Mouse (Mus musculus) thymus, postnatal 0 days (tissue): ENCODE measurements around the gene Lyrm9. TPM values are rescaled to one million over a fixed set of nuclear protein-coding genes. Genes with fewer than 3 reads are reported as not detected.

Experiments used
- DNase-seq: peaks from one replicate; pipeline ENCODE4 v3.0.0-alpha.2; 2015; ENCODE audit warnings: low spot score
- polyA plus RNA-seq: library from polyadenylated mRNA; unstranded; fragments of >200 nt; fragmentation: Nextera tagmentation; extraction: Ambion mirVana; gene quantifications from 2 replicates; pipeline ENCODE4 v1.2.1, GENCODE M21; 2015

The Lyrm9 gene
- 28.4 and 31.0 TPM in 2 replicates for polyA plus RNA-seq

DNA sequence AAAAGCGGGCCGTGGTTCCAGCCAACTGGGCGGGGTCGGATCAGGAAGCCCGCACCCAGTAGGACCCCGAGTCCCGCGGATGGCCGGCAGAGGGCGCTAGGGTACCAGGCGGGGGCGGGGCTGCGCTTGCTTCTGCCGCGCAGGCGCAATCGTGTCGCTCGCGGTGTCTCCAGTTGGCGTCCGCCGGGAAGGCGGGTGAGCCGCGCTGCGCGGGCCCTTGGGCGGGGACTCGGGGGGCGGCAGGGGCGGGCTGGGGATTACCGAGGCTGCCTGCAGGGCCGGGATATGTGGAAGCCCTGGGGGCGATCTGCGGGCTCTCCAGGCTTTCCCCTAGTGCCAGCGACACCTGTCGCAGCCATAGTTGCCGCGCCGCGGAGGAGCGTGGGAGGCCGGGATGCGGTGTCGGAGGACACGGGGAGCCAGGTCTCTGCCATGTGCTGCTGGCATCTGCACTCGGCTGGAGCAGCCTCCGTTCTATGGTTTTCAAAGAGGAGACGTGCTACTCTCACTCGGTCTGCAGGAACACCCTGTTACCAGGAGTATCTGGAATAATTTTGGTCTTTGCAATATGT is at the start of gene Lyrm9:
Lyrm9 (plus strand) TSS at position 143 of the 572 bp plus-strand sequence.
- DNase-seq, result peak; percentile 91

DNA sequence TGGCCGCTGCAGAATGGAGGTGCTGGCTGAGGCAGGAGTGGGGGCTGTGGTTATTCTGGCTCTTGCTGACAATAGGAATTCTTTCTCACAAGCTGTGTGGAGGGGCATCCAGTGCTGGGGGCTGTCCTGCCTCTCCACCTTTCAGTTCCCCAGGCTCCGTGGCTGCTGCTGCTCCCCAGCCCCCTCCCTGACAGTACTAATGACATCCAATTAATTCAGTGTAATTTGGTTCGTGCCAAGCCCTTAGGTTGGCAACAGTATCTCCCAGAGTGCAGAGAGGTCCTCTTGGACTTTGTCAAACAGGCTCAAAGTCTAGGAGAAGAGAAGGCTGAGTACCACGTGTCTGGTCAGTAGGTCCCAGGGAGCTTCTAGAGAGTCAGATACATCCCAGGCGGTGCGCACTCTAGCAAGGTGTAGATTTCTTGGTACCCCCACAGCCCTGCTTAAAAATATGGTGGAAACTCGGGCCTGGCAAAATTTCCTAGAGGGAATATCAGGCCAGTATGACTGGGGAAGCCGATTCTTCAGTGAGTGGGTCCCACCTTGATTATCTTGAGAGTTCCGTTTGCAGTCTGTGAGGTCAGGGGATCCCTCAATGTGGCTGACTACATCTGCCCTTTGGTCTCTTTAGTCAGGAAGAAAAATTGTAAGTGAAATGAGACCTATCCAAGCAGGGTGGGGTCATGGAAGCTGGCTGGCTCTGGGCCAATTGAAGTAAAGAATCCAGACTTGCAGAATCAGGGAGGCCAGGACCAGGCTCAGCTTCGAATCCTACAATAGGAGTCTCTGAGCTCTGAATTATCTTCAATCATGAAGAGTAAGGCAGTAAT is 48.3 kb upstream of the Lyrm9 start:
- no peak for DNase-seq

DNA sequence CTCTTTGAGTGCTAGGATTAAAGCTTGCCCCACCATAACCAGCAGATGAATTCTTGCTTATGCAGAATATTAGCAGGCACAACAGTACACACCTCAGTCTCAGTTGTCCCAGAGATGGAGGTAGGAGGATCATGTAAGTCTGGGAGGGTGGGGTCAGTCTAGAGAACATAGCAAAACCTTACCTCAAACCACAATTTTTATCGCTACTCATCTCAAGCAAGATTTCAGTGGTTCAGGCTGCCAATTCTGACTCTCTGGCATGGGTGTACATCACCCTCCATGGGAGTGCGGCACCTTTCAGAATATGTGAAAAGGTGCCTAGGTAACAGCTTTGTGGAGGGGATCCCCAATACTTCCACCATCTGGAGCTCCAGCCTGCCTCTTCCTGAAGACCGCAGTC is 46.4 kb upstream of the Lyrm9 start:
- no peak for DNase-seq

DNA sequence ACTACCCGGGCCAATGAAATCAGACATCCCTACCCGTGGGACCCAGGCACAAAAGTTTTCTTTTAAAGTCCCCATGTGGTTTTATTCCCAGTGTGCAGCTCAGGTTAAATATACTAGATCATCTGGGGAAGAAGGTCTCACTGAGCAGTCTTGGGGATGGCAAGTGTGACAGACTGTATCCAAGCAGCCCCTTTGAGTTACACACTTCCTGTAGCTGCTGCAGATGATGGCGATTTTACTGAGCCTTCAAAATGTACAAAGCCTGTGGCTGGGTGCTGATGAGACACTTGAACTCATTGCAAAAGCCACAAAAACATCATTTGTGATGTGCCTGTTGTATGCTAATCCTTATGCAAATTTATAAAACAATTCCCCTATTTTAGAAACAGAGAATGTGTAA is 45.8 kb upstream of the Lyrm9 start:
- no peak for DNase-seq

DNA sequence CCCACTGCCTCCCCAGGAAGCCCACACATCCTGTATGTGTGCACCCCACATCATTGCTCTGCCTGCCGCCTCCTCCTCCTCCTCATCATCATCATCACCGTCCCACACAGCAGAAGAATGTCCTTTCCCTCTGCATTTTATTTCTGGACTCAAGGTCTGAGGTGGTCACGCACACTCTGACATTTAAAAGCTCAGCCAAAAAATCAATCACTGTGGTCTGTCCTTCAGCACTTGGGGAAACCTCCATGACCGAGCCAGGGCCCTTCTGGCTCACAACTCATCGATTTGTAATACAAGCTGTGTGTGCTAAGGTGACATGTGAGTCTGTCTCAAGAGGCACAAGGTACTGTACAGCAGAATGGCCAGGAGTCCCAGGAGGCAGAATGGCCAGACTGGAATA is 44.1 kb upstream of the Lyrm9 start:
- DNase-seq, result no peak

DNA sequence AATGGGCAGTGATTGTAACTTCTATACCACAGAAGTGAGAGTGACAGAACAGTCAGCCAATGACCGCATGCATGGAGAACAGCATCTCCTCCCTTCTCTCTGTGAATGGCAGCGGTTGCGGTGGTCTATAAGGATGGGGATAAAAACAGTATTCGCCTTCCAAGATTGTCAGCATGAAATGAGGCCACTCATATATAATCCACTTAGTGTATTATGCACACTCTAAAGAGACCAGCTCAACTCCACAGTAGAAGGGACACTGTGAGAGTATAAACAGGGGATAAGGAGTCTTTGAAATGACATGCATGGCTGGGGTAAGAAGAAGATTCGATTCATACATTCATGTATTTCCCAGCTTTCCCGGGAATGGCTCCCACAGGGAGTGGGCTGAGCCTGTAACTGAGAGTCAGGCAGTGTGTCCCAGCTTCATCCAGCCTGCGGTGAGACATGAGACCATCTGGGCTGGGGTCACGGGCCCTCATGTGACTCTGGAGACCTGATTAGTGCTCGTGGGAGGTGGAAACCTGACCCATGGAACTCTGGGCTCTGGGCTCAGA is 43.5 kb upstream of the Lyrm9 start:
- no peak for DNase-seq

DNA sequence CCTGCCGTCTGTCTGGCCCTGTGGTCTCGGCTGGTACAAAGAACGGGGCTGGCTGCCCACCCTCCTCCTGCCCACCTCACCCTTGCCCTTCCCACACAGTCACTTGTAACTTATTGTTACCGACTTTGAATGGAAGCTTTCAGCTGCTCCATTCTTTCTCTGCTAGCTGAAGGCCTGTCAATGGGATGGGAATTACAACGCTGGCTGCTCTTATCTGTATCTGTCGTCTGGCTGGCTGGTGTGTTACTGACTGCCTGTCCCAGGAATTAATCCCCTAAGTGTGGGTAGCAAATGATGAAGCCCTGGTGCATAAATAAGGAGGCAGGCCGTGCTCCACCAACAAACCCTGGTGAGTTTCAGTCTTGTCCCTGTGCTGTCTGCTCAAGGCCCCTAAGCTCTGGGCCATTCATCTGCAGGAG is 40.4 kb upstream of the Lyrm9 start:
- DNase-seq, result no peak

DNA sequence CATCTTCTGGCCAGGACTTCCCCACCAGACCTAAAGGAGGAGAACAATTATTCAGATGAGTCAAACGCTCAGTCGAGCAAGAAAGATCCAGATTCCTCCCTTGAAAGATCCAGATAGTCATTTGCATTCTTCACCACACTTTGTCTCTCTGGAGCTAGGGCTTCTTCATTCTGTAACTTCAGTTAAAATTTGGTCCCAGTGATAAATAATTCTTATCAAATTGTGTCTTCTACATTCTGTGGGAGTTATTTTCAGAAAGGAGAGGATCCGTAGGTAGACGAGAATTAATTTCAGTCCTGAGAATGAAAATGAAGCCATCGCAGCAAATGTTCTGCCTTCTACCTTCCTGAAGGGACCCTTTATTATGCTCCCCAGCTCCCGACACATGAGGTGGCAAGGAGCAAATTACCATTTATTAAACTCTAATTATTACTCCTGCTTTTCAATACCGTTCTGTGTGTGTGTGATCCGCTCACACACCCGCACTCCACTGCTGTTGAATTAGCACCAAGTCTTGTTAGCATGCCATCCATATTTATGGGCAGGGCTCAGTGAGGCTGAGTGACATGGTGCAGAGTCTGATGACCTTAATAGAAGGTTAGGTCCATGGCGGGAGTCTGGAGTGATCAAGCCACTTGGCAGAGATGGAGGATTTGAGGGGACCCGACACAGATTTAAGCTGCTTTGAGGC is 36.9 kb upstream of the Lyrm9 start:
- no peak for DNase-seq

DNA sequence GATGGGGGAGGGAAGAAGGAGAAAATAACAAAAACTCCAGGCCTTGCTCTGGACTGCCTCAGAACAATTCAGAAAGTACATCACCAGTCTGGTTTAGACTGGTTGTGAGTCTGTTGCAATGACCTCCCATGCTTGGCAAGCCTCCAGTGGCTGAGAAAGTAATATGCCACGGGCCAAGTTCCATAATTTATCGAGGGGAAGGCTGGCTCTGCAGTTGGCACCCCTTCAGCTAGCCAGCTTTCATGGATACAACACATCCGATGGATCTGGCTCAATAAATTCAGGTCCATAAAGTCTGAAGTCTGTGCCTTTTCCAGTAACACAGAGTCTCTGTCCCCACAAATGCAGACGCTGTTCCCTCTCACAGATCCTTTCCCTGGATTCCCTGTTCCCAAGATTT is 34.8 kb upstream of the Lyrm9 start:
- no peak for DNase-seq

DNA sequence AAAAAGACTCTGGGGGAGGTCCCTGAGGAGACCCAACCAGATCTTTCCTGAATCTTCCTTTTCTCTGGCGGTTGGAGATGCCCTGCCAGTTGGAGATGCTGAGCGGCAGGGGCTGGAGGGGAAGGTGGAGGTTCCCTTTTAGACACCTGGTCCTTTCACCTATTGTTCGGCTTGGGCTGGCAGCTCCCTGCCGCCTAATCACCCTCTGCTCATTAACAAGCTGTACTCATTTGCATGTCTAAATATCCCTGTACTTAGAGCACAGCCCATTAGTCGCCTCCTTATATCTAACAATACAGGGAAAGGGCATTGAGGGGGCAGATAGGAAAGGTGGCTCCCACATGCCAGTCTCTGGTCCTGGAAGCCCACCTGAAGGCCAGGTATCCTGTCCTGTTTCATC is 34.3 kb upstream of the Lyrm9 start:
- no peak for DNase-seq

DNA sequence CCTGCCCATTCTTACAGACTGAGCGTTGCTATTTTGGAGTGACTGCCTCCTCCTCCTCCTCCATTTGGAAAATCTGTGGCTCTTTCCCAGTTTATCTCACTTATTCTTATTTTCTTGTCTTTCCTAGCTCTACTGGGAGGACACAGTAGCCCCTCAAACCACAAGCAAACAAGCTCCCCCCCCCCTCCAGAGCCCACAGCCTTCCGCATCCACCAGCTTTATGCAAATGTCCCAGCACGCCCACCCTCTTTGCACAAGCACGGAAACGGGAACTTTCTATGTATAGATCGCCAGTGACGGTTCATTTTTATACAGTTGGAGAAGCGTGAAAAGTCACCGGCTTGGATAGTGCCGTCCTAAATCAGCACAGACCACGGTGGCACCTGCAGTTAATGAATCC is 33.9 kb upstream of the Lyrm9 start:
- peak; percentile 68 for DNase-seq

DNA sequence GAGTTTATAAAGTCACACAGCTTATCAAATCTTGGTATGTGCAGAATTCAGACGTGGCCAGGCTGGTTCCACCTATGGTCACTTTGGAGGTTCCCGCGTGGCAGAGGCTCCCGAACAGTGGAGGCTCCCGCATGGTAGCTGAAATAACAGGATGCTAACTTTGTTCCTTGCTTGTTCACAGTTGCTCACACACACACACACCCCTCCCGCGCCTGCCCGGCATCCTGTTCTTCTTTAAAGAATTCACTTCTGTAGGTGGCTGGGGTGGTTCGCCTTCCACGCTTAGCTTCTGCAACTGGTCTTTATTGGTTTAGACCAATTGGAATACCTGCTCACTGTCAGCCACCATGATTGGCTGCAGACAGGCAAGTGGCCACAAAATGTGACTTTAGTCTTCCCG is 33.3 kb upstream of the Lyrm9 start:
- peak; percentile 61 for DNase-seq

DNA sequence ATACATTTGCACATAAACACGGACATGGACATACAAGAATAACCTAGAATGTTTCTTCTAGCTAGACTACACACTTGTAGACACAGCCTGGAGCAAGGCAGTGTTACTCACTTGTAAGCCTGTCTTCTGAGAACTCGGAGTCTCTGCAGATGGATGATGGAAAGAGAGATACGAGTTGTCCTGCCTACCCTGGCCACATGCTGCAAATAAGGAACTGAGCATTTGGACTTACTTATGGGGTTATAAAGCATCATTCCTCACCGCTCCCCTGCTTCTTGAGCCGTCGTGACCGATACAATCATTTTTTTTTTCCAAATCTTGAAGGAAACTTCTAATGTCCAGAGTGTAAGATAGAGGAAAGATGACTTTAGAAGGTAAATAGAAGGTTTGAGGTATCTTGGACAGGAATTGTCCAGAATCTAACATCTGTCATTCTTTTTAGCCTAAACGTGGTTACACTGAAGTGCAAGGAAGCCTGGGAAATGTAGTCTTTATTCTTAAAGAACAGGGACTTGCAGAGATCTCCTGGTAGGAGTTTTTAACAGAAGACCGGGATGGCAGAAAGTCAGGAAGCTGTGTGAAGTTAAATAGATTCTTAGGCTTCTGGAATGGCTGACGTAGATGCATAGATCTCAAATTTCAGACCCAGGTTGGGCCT is 30.2 kb upstream of the Lyrm9 start:
- DNase-seq, result no peak

DNA sequence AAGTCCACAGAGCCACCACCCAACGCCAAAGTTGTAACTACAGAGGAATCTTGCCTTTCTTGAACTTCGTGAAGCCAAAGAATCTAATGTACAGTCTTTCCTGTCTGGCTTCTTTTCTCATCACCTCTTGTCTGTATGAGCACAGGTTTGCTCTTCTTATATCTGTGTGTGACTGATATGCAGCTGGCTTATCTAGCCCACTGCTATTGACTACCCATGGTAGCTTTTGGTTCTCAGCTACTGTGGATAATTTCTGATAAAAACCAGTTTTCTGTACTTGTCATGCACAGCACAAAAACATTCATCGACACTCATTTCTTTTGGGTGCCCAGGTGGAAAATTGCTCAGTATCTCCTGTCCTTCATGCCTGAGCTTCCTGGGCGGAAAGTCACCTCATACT is 25.3 kb upstream of the Lyrm9 start:
- DNase-seq, result no peak

DNA sequence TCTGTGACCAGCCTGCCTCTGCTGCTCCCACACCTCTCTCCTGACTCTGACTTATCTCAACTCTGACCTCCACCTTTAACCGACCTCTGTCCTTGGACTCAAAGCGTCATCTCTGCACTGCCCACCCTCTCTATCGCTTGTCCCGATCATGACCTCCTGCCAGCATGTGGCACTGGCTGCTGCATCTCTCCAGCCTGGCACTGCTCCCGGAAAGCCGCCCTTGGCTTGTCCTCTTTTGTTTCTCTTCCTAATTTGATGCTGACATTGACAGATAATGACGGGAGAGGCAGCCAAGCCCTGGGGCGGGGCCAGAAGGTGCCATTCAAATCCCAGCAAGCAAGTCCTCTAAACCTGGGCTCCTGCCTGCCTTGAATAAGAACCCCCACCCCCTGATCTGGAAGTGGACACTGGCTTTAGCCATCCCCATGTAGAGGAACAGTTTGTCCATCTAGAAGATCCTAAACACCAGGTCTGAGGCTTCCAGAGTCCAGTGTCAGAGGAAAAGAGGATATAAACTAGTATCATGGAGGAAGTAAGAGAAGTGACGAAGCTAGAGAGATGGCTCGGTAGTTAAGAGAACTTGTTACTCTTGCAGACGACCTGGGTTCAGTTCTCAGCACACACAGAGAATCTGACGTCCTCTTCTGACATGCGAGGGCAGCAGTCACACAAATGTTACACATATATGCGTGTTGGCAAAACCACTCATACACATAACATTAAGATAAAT is 22.6 kb upstream of the Lyrm9 start:
- DNase-seq, result no peak

DNA sequence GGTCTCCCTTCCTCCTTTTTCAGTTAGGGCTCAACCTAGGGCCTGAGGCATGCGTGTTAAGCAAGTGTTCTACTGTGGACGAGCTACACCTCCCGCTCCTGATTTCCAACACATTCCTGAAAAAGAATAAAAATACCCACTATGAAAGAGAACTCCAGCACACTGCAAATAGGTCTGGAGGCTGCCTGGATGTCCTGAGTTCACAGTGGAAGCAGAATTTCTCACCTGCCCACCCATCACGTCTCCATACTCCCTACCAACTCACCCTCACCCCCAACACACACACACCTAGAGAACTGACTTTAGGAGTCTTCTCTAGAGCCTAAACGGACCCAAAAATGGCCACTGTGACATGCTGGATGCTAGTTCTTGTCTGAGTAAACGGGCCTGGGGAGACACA is 21.8 kb upstream of the Lyrm9 start:
- no peak for DNase-seq

DNA sequence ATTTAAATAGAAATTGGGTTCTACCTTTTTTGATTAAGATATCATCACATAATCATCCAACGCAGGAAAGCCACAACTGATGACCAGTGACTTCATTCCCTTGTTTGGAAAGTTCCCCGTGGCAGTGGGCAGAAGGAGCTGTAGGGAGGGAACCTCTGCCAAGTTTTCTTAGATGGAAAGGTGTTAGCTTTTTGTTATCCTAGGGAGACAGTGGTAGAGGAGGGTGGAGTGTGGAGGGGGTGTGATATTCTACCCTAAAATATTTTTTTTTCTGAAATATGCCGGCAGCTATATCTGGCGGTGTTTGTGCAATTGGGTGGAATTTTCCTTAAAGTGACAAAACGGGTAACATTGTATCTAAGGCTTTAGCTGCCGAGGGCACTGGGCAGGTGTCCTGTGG is 21.2 kb upstream of the Lyrm9 start:
- DNase-seq, result no peak

DNA sequence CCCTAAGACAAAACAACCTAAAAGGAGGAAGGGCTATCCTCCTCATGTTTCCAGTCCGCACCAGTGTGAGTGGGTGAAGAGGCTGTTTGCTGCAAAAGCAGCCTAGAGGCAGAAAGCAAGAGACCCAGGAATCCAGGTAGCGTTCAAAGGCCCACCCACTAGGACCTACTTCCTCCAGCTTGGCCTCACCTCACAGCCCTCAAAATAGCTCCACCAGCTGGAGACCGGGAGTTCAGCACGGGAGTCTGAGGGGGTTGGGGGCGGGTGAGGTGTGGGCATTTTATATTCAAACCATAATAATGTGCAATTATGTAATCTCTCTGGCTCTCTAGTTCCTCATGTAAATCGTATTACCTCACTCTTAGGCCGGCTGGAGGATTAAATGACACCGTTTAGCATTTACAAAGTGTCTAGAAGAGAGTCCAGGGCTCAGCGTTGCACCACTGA is 20.7 kb upstream of the Lyrm9 start:
- DNase-seq, result no peak

DNA sequence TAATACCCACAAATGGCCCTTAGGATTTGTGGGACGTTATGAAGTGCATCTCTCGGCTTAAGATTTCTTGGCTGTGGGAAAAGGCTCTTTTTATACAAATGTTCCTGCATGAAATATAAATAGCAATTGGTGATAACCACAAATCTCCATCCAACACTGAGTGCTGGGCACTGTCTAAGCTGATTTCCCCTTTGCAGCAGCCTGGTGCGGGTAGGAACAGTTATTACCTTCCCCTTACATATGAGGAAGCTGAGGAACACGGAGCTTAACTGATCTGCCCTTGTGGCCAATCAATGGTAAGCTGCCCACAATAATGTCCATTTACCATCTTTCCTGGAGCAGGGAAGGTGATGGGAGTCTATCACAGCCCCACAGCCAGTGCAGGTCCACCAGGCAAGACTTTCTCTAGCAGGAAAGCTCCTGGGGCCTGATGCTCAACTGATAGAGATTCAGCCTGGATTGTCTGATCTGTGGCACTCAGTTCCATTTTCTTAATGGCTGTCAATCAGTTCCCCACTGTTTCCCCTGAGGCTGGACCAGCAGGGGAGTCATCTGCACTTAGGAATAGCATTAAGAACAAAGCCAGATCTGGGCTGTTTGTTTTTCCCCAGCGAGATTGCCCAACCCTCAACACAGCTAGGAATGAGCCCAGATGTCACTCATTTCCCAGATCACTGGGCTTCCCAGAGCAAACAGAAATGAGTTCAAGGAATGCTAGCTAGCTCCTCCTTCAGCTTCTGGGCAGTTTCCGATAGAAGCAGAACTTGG is 18.9 kb upstream of the Lyrm9 start:
- DNase-seq, result no peak

DNA sequence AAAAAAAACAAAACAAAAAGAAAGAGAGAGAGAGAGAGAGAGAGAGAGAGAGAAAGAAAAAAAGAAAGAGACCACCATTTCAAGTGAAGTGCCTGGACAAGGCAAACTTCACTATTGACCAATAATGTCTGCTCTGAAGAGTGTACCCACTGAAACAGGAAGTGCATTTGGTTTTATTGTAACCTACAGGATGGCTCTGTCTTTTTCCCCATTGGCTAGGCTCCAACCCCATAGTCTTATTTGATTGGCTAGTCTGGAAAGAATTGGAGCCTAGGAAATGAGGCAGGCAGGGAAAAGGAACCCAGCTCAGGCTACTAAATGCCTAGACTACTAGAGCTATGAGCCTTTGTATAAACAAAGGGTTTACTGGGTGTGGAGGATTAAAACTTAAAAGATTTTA is 17.0 kb upstream of the Lyrm9 start:
- no peak for DNase-seq
